Mouse (Mus musculus): Measurements from ENCODE around the gene Tedc2. TPM values are rescaled to one million over a fixed set of nuclear protein-coding genes. Genes with fewer than 3 reads are reported as not detected.

Tedc2 gene
- 1 to 10 TPM; 7.3 to 8.3 TPM for total RNA-seq (2023)

GRCm38 (mm10) chr17:24220435-24221411 is at the start of gene Tedc2:
Gene Tedc2, minus strand, starts transcription at chr17:24220851.

GRCm38 (mm10) chr17:24251320-24252069 is 30.8 kb upstream of the Tedc2 start, which contains the start of gene Ccnf:
Gene Ccnf, minus strand, starts transcription at chr17:24251484.

GRCm38 (mm10) chr17:24209043-24209915 is 11.4 kb downstream of the Tedc2 start, which contains the start of gene Ntn3:
Gene Ntn3, minus strand, starts transcription at chr17:24209531.

GRCm38 (mm10) chr17:24205284-24205888 is 15.3 kb downstream of the Tedc2 start, which contains the start of gene Tbc1d24:
Gene Tbc1d24, minus strand, starts transcription at chr17:24205562.

GRCm38 (mm10) chr17:24169317-24170065 is 51.2 kb downstream of the Tedc2 start, which contains the start of gene Atp6v0c:
Gene Atp6v0c, minus strand, starts transcription at chr17:24169702.

Other genes starting within 250 kb of the Tedc2 start
- 1 to 10 TPM; 1.4 to 1.7 TPM for gene Prss30, start 240.3 kb downstream of the Tedc2 start, total RNA-seq (2023)
- gene Prss22, start 222.8 kb downstream of the Tedc2 start, total RNA-seq (2023): not detected
- not detected for gene Prss27, start 182.7 kb downstream of the Tedc2 start, total RNA-seq (2023)
- 10 to 100 TPM; 33.8 to 39.2 TPM for gene Kctd5, start 147.4 kb downstream of the Tedc2 start, total RNA-seq (2023)
- gene Pdpk1, start 69.9 kb downstream of the Tedc2 start, total RNA-seq (2023): 100 to 1,000 TPM in 1 of 2 experiments, 10 to 100 TPM in 1; 95.5 to 101 TPM
- 10 to 100 TPM; 27.0 to 27.6 TPM for gene Amdhd2, start 57.1 kb downstream of the Tedc2 start, total RNA-seq (2023)
- 100 to 1,000 TPM; 144 to 153 TPM for gene Atp6v0c, start 51.1 kb downstream of the Tedc2 start, total RNA-seq (2023)
- gene Tbc1d24, start 15.3 kb downstream of the Tedc2 start, total RNA-seq (2023): 1 to 10 TPM; 1.2 to 1.6 TPM
- gene Ntn3, start 11.3 kb downstream of the Tedc2 start, total RNA-seq (2023): under 1 TPM; 0.17 to 0.30 TPM
- 10 to 100 TPM in 1 of 2 experiments, 1 to 10 TPM in 1; 7.7 to 10.2 TPM for gene Ccnf, start 30.6 kb upstream of the Tedc2 start, total RNA-seq (2023)
- under 1 TPM in 1 of 2 experiments, not detected in 1; 0.23 TPM for gene Abca17, start 130.2 kb upstream of the Tedc2 start, total RNA-seq (2023)
- gene Abca3, start 131.1 kb upstream of the Tedc2 start, total RNA-seq (2023): 10 to 100 TPM; 43.3 to 52.2 TPM
- 100 to 1,000 TPM; 153 to 159 TPM for gene Rnps1, start 193.7 kb upstream of the Tedc2 start, total RNA-seq (2023)
- gene Eci1, start 205.8 kb upstream of the Tedc2 start, total RNA-seq (2023): 10 to 100 TPM; 17.3 to 17.4 TPM
- gene Dnase1l2, start 222.3 kb upstream of the Tedc2 start, total RNA-seq (2023): 1 to 10 TPM; 5.6 to 6.0 TPM
- gene E4f1, start 249.5 kb upstream of the Tedc2 start, total RNA-seq (2023): 10 to 100 TPM; 64.4 to 88.9 TPM
- gene Pgp, start 249.5 kb upstream of the Tedc2 start, total RNA-seq (2023): 10 to 100 TPM; 15.5 to 17.4 TPM

All from T-cell, adult 66 days (primary cell).